Mouse (Mus musculus) liver (tissue): ENCODE data around the gene Ebf1.

ENCODE experiments used
- DNase-seq: peaks from one replicate; pipeline ENCODE4 v3.0.0-alpha.2; 2020; ENCODE audit warnings: mixed read lengths

The Ebf1 gene

GRCm38 (mm10) chr11:44706386-44706785 is 89.3 kb downstream of the Ebf1 start:
- DNase-seq = no peak

- no peak for DNase-seq
Observed at GRCm38 (mm10) chr11:44707381-44708289, 90.5 kb downstream of the Ebf1 start.

DNA sequence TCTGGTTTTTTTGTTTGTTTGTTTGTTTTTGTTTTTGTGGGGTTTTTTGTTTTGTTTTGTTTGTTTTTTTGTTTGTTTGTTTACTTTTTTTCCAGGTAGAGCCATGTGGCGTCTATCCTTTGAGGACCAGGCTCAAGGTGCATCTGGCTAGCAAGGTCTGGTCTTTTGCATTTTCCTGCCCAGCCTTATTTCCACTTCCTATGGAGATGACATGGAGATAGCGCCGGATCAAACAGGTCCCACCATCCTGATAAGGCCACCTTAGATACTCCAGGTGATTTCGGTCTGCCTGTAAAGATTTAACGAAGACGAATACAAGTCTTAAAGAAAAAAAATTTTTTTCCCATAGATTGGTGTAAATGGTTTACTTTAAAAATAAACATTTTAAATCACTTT is 91.2 kb downstream of the Ebf1 start:
- no peak for DNase-seq

DNA sequence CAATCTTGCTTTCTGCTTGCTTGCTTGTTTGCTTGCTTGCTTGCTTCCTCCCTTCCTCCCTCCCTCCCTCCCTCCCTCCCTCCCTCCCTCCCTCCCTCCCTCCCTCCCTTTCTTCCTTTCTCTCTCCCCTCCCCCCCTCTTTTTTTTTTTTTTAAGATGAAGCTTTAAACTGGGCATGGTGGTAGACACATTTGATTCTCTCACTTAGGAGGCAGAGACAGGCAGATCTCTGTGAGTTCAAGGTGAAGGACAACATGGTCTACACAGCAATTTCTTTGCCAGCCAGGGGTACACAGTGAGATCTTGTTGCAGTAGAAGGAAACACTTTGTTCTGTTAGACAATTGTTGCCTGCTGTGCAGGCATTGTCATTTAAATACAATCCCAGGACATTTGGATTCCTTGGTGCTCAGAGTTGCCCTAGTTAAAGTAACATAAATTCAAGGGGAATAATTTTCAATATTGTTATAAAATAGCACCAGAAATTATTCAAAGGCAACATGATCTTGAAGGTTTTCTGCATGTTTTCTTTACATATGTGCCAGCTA is 92.0 kb downstream of the Ebf1 start:
- no peak for DNase-seq

DNA sequence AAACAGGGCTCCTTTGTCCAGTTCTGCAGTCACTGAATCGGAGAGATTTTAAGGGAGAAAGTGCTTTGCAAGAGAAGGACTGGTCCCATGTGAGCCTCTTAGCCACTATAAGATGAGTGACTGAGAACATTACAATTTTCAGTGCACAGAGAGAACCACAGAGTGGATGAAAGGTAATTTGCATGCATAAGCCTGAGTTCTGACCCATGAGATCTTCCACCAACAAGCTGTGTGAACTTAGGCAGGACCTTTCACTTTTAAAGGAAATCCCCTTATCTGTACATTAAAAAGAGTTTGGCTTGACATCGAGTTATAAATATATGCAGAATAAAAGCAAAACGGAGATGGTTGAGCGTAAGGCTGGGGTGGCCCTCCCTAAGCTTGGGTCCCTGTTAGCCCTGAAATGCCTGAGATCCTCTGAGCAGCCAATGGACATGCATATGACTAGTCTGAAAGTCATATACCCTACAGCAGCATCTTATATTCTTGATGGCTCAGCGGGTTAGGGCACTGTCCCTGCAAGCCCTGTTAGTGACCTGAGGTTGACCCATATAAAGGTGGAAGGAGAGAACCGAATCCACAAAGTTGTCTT is 92.8 kb downstream of the Ebf1 start:
- no peak for DNase-seq

DNA sequence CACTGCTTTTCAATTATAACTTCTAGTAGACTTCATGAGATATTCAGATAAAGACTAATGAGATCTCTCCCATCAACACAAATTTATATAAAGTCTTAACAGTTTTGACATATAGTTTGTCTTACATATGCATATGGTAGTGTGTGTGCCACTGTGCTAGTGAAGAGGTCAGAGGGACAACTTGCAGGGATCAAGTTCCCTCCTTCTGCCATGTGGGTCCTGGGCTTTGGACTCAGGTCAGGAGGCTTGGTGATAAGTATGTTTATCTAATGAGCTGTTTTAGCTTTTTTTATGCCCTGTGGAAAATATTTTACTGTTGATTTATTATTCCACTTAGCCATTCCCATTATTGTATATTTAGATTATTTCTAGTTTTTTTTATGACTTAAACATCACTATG is 93.7 kb downstream of the Ebf1 start:
- no peak for DNase-seq

- no peak for DNase-seq
Observed at GRCm38 (mm10) chr11:44714188-44714587, 97.1 kb downstream of the Ebf1 start.

DNA sequence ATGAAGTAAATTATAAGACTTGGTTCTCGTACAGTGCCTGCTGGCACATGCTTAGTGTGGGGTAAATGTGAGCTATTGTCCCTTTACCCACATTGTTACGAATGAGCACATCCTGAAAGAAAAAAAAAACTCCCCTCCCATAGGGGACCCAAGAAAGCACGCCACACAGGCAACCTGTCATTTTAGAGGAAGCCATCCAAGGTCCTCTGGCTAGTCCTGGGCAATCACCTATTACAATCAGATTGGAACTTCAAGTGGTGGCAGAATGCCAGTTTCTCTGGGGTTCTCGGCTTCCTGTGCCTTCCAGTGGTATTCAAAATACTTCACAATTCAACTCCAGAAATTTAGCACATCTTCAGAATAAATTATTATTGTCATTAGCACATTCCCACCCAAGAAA is 98.7 kb downstream of the Ebf1 start:
- no peak for DNase-seq

DNA sequence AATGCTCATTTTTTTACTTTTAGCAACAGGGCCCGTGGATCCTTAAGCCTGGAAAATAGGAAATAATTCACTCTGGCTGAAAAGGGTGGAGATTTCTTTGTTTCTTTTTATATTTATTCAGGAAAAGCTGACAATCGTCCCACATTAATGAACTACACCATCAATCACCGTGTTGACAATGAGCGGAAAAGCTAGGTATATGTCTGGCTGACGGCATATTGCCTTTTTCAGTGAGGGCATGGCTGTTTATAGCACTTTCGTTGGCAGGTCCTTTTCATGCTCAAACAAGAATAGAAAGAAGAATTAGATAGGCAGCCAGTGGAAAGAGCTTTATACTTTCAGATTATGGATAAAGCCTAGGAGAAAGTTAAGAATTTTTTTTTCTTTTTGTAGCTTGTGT is 99.8 kb downstream of the Ebf1 start:
- no peak for DNase-seq

- DNase-seq = no peak
Observed at GRCm38 (mm10) chr11:44717636-44718035, 100.5 kb downstream of the Ebf1 start.

DNA sequence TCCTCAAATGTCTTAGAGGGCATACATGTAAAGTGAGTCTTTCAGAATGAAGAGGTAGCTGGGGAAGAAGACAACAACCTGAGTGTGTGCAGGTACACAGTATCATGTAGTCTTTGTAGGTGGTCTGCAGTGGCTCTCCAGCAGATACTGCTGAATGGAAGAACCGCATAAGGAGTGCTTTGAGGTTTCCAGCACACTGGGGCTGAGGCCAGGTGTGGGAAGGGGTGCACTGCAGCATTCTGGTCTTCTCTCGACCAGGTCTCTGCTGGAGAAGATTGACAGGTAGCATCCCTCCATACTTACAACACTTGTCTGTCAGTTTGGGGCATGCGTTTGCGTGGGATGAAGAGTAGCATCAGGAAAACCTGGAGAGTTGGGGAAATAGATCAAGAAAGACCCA is 104.9 kb downstream of the Ebf1 start:
- DNase-seq = no peak

- no peak for DNase-seq
Observed at GRCm38 (mm10) chr11:44723950-44724502, 106.9 kb downstream of the Ebf1 start.

GRCm38 (mm10) chr11:44725732-44726131 is 108.6 kb downstream of the Ebf1 start:
- no peak for DNase-seq

DNA sequence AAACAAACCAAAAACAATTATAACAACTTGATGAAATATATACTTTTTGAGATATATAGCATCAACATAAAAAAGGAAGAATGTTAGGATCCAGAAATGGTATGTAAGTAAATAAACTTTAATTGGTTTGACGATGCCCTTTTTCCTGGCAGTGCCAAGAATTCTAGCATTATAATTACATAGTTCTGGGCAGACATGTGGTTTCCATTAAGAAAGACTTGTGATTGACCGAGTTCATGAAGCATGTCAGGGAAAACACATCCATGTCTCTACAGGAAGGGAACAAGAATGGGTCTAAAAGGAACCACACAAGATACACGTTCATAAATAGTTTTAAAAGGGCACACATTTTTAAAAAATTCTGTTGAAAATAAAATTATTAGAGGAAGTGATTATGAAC is 110.3 kb downstream of the Ebf1 start:
- DNase-seq = no peak

DNA sequence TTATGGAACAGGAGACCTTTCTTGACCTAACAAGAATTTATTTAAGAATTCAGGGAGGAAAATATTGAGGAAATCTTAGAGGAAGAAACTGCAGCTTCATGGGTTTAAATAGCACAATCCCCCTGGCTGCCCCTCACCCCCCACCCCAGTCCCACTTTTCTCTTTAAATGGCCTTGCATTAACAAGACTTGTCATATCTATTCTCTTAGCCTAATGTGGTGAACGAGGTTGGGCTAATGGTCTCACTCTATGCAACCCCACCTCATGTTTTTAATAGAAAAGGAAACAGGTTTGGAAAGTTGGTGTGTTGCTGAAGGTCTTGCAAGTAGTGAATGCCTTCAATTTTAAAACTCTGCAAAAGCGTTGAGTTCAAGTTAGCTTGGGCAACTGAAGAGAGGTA is 110.7 kb downstream of the Ebf1 start:
- no peak for DNase-seq

- DNase-seq = no peak
Observed at GRCm38 (mm10) chr11:44728271-44728670, 111.2 kb downstream of the Ebf1 start.

DNA sequence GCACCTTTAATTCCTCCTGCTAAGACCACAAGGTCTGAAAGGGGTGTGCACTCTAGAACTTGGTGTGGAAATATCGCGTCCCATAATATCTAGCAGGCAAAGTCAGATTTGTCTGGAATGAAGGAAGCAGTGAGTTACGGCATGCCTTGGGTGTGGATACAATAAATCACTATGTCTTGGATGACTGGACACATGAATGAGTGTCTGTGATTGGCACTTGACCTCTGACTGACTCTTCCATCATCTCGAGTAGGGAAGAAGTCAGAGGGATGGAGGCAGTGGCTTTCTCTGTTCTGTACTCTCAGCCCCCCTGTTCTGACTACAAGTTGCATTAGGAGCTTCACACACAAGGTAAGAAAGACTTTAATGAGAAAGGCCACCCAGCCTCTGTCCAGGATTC is 112.8 kb downstream of the Ebf1 start:
- no peak for DNase-seq

DNA sequence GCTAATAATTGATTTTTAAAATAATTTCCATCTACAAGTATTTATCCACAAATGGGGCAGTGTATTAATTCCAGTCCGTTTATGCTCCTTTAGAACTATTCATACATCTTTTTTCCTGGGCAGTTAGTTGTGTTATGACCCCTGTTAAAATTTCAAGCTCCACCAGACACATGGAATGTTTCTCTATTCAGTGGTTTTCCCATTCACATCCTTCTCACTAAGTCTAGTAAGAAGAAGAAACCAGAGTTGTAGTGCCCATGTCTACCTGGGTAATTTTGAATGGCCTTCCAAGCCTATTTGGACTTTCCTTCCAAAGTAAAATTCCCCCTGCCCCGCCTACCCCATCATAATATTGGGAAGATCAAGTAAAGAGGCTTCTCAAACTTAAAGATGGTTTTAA is 114.6 kb downstream of the Ebf1 start:
- no peak for DNase-seq

DNA sequence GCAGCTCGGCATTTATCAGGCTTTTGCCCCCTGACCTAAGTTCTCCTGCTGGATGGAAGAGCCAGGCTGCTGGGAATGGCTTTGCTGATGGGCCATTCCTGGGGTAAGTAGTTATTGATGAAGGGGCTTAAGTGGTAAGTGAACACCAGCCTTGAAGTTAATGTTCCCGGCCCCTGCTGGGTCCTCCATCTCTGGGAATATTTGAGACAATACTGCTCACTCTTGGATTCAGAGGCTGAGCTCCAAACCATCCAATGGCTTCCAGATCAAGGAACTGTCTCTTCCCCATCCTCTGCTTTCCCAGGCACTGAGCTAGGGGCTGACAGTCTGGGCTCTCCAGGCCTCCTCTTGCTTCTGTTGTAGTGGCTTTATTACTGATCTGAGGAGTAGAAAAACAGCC is 116.2 kb downstream of the Ebf1 start:
- DNase-seq = no peak

DNA sequence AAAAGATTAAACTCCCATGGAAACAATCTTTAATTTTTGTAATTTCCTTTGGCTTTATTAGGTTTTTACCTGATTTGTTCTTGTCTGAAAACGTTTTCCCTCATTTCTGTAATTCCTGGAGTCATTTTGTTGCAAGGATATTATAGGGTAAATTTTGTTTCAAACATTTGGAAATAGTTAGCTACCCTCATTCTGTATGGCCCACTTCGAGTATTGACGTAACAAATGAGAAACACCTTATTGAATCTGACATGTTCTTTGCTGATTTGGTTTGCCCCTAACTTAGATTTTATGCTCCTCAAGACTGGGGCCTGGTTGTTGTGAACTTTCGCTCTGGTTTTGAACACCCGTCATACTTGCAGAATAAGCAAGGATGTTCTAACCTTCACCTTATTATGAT is 120.9 kb downstream of the Ebf1 start:
- no peak for DNase-seq

DNA sequence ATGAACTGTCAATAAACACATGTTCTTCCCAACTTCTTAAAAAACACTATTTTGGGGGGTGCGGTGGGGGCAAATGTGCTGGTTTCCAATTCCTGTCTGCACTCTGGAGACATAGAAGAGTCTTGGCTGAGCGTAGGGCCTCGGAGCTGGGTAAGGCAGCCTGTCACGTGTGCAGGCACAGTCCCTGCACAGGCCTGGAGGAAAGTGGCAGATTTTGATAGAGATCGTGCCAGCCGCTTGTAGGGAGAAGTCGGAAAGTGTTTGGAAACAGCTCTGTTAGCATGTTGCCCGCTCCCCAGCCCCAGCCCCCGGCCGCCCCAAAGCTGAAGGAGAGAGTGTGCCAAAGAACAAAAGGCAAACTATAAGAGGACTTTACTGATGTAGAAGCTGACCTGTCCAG is 121.7 kb downstream of the Ebf1 start:
- DNase-seq = no peak

GRCm38 (mm10) chr11:44740278-44741041 is 123.3 kb downstream of the Ebf1 start:
- no peak for DNase-seq

GRCm38 (mm10) chr11:44741042-44741491 is 124.0 kb downstream of the Ebf1 start:
- DNase-seq = no peak
